Mouse (Mus musculus): ENCODE results near the gene Tex52.

GRCm38 (mm10) chr6:128370040-128370439, 5.2 kb upstream of the Tex52 start:
- TF ChIP-seq CTCF (IDR thresholded peaks at IDR 0.05; ENCODE audit: control insufficient read depth, insufficient read depth, insufficient read length) = no peak
- TF ChIP-seq FOSL1 (IDR thresholded peaks at IDR 0.05; ENCODE audit: insufficient read depth, low read length, poor library complexity, severe bottlenecking) = no peak
- no peak for TF ChIP-seq MAX (IDR thresholded peaks at IDR 0.05)
- no peak for TF ChIP-seq MYOD1 (IDR thresholded peaks at IDR 0.05; ENCODE audit: control insufficient read depth, insufficient read length, low read depth)
- no peak for TF ChIP-seq USF1 (IDR thresholded peaks at IDR 0.05; ENCODE audit: low read depth)
- TF ChIP-seq CEBPB (IDR thresholded peaks at IDR 0.05; ENCODE audit: low read depth) = no peak
